Mouse (Mus musculus): ENCODE data around the gene H2al2a. TPM values are rescaled to one million over a fixed set of nuclear protein-coding genes. Genes with fewer than 3 reads are reported as not detected.

H2al2a gene
- polyA plus RNA-seq, 1 experiment from 2014 or later, result not detected

Other genes with a start within 250 kb of the H2al2a start
- gene A930004D18Rik, start 40.8 kb upstream of the H2al2a start, polyA plus RNA-seq (2014; fragmentation: Nextera tagmentation; extraction: Ambion mirVana), result 10.5 and 11.6 TPM in 2 replicates
- gene Skida1, start 52.1 kb upstream of the H2al2a start, polyA plus RNA-seq (2014; fragmentation: Nextera tagmentation; extraction: Ambion mirVana), result 22.9 and 23.4 TPM in 2 replicates
- 54.1 and 57.2 TPM in 2 replicates for gene Mllt10, start 58.3 kb upstream of the H2al2a start, polyA plus RNA-seq (2014; fragmentation: Nextera tagmentation; extraction: Ambion mirVana)

Measured in midbrain, embryonic 11.5 days (tissue).